Mouse (Mus musculus) kidney, postnatal 25 days (tissue): ENCODE data around the gene Atf7ip.
A peak's percentile ranks its signal among the peaks of the same experiment; 100 is the strongest.

ENCODE experiments used
- DNase-seq, 2 experiments: peaks; one replicate each; pipeline ENCODE4 v3.0.0; 2021; ENCODE audit warnings: mixed read lengths in 2 of 2

Gene Atf7ip

GRCm38 (mm10) chr6:136554774-136555522, 49.0 kb downstream of the Atf7ip start:
- peak; percentile 40 to 57 for DNase-seq

DNA sequence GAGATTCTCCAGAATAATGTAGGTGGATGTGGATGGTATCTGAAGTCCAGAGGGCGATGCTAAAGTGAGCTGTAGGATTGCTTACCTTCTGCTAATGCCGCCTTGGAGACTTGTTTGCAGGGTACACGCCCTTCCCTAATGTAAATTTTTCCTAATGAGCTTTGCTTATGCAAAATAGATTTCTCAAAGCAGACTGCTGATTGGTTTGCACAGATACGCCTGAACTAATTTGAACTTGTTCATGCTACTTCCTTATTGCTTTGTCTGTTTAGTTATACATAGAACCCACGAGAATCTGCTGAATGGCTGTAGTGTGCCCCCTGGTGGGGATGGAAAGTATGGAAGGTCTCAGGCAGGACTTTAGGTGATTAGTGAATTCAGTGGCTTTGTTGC, 49.6 kb downstream of the Atf7ip start:
- DNase-seq = peak; percentile 68 to 81

DNA sequence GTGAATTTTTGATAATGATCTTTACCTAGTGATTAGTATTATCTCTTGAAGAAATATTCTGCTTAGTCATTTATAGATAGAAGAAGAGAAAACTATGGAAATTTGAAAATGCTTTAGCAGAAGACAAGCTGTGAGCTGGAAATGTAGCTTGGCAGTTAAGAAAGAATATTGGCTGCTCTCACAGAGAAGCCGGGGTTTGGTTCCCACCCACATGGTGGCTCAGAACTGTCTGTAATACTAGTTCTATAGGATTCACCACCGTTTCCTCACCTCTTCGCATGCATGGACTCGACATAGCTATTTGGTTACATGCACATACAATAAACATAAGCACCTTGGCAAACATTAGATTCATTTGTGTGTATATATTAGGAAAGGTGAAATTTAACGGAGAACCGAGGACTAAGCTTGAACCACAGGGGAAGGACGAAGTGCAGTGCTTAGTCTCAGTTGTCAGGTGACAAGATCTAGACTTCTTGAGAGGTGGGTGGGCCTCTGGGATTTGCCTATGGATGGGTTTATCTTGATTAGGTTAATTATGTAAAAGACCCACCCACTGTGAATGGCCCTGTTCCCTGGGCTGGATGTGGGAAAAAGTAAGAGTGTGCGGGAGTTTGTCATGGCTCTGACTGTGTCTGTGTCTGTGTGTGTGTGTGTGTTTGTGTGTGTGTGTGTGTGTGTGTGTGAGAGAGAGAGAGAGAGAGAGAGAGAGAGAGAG, 52.5 kb downstream of the Atf7ip start:
- DNase-seq = no peak

GRCm38 (mm10) chr6:136566002-136566401, 60.0 kb downstream of the Atf7ip start:
- no peak for DNase-seq

- no peak for DNase-seq
Observed at GRCm38 (mm10) chr6:136590739-136591138, 84.8 kb downstream of the Atf7ip start.

- no peak for DNase-seq
Observed at GRCm38 (mm10) chr6:136594541-136594940, 88.6 kb downstream of the Atf7ip start.

- DNase-seq = no peak
Observed at GRCm38 (mm10) chr6:136602601-136603000, 96.6 kb downstream of the Atf7ip start.

- no peak for DNase-seq
Observed at GRCm38 (mm10) chr6:136611351-136612215, 105.6 kb downstream of the Atf7ip start.

DNA sequence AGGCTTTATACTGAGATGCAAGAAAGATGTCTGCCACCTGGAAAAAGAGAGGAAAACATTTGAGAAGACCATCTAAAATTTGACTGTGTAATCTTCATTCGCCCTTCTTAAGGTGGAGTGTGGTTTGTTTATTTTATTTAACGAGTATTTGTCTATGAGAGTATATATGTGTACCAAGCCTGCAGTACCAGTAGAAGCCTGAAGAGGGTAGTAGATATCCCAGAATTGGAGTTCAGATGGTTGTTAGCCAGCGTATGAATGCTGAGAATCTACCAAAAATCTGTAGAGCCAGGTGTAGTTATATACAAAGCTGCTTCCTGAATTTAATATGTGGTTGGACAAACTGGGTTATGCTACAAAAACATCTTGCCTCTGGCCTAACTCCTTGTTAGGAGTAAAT, 106.3 kb downstream of the Atf7ip start:
- DNase-seq = no peak

DNA sequence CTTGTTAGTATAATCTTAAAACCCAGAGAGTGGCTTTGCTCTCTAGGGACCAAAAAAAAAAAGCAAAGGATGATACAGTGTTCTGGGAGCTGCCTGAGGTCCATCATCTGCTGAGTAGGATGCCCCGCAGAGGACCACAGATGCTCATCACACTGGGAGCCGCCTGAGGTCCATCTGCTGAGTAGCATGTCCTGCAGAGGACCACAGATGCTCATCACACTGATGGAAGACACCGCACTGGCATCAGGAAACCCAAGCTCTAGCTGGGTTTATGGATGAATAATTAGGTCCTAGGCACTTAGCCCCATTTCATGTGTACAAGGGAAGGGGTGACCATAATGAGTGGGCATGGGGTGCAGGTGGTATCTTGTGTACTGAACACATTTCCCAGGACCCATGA, 108.2 kb downstream of the Atf7ip start:
- no peak for DNase-seq

GRCm38 (mm10) chr6:136620361-136621139, 114.6 kb downstream of the Atf7ip start:
- DNase-seq = peak; percentile 83 to 95

DNA sequence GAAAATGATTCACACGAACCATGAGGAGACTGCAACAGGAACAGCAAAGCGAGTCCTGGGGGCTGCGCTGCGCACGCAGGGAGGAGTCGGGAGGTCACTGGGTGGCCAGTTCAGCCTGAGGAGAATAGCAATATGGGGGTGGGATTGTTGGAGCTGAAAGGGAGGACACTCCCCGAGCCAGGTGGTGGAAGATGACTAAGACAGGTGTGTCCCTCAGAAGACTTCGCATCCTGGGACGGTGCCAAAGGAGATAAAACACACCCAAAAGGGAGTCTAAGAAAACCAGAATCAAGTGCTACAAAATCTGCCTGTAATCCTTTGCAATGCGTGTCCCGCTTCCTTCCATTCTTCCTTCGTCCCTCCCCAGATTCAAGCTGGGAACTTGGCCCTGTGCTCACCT, 119.5 kb downstream of the Atf7ip start:
- DNase-seq = no peak

- DNase-seq = no peak
Observed at GRCm38 (mm10) chr6:136629639-136630038, 123.7 kb downstream of the Atf7ip start.

GRCm38 (mm10) chr6:136631519-136631918, 125.6 kb downstream of the Atf7ip start:
- DNase-seq = no peak

GRCm38 (mm10) chr6:136631945-136632534, 126.1 kb downstream of the Atf7ip start:
- DNase-seq = no peak

- no peak for DNase-seq
Observed at GRCm38 (mm10) chr6:136633154-136633553, 127.2 kb downstream of the Atf7ip start.

GRCm38 (mm10) chr6:136633719-136634118, 127.8 kb downstream of the Atf7ip start:
- no peak for DNase-seq

GRCm38 (mm10) chr6:136634982-136635381, 129.0 kb downstream of the Atf7ip start:
- no peak for DNase-seq

GRCm38 (mm10) chr6:136644171-136644570, 138.2 kb downstream of the Atf7ip start:
- DNase-seq = peak in 1 of 2 experiments; percentile 14

DNA sequence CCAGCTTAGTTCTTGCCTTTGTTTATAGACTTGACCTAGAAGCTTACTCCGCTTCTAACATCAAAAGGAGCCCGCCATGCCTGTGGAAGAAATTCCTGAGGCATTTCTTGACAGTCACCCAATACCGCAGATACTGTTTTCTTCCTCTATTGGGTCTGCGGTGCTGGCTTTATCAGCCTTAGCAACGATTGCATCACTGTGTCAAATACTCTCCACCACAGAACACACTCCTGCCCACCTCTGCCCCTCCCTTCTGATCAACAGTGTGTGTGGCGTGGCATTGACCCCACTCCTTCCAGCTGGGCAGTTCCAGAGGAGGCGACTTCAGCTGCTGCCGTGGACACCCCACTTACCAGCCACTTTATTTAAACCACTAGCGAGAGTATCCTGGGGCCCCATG, 139.8 kb downstream of the Atf7ip start:
- DNase-seq = no peak

- no peak for DNase-seq
Observed at GRCm38 (mm10) chr6:136646207-136646606, 140.2 kb downstream of the Atf7ip start.

DNA sequence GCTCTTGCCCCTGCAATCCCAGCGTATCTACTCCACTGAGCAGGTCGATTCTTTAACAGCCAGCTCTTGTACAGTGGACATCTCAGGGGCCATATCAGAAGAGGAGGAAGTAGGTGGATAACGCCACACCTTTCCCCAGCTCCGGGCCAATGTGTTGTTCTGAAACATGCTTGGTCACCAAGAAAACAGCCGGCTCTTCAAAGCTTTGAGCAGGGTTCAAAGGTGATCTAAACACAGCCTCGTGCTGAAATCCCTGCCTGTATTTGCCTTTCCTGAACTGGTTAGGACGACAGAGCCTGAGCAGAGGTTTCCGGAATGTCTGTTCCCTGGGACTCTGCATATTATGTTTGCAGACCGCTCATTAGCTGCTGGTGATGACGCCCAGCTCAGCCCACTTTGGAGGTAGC, 141.5 kb downstream of the Atf7ip start:
- peak in 1 of 2 experiments; percentile 13 for DNase-seq
